Mouse (Mus musculus) cerebellum, adult 9-11 months (tissue): Measurements from ENCODE around the gene 2410004B18Rik.
"Not testable (repeated sequence)": the region's sequence is repeated elsewhere in the genome, so short reads cannot be mapped to it uniquely, and the experiment has no call there.

Experiments used
- DNase-seq: peaks from one replicate; pipeline ENCODE4 v3.0.0; 2022

Gene 2410004B18Rik

GRCm38 (mm10) chr3:145937505-145938404 lies at the start of gene 2410004B18Rik:
TSS of gene 2410004B18Rik (plus strand) at chr3:145938014.
- DNase-seq = peak; percentile 89

GRCm38 (mm10) chr3:145890346-145891132 lies 47.3 kb upstream of the 2410004B18Rik start:
- DNase-seq = peak; percentile 29

GRCm38 (mm10) chr3:145892451-145892850 lies 45.4 kb upstream of the 2410004B18Rik start:
- no peak for DNase-seq

GRCm38 (mm10) chr3:145894131-145894530 lies 43.7 kb upstream of the 2410004B18Rik start:
- no peak for DNase-seq

GRCm38 (mm10) chr3:145897749-145898148 lies 40.1 kb upstream of the 2410004B18Rik start:
- DNase-seq = no peak

GRCm38 (mm10) chr3:145899832-145900231 lies 38.0 kb upstream of the 2410004B18Rik start:
- no peak for DNase-seq

GRCm38 (mm10) chr3:145903530-145903929 lies 34.3 kb upstream of the 2410004B18Rik start:
- DNase-seq = no peak

GRCm38 (mm10) chr3:145904850-145905776 lies 32.7 kb upstream of the 2410004B18Rik start:
- no peak for DNase-seq

- DNase-seq = no peak
Measured at GRCm38 (mm10) chr3:145906582-145906981, 31.2 kb upstream of the 2410004B18Rik start.

- DNase-seq = no peak
Measured at GRCm38 (mm10) chr3:145912512-145912911, 25.3 kb upstream of the 2410004B18Rik start.

- DNase-seq = no peak
Measured at GRCm38 (mm10) chr3:145913263-145913662, 24.6 kb upstream of the 2410004B18Rik start.

GRCm38 (mm10) chr3:145913942-145914341 lies 23.9 kb upstream of the 2410004B18Rik start:
- not testable (repeated sequence) for DNase-seq

GRCm38 (mm10) chr3:145916374-145916773 lies 21.4 kb upstream of the 2410004B18Rik start:
- DNase-seq = no peak

GRCm38 (mm10) chr3:145916826-145917225 lies 21.0 kb upstream of the 2410004B18Rik start:
- no peak for DNase-seq

- DNase-seq = no peak
Measured at GRCm38 (mm10) chr3:145922019-145922854, 15.6 kb upstream of the 2410004B18Rik start, which contains the start of gene Bcl10. TSS of gene Bcl10 (plus strand) at chr3:145922804.

- DNase-seq = no peak
Measured at GRCm38 (mm10) chr3:145922971-145923370, 14.8 kb upstream of the 2410004B18Rik start.

- DNase-seq = peak; percentile 99
Measured at GRCm38 (mm10) chr3:145923874-145924577, 13.8 kb upstream of the 2410004B18Rik start.

GRCm38 (mm10) chr3:145924649-145925337 lies 13.0 kb upstream of the 2410004B18Rik start:
- DNase-seq = peak; percentile 79

GRCm38 (mm10) chr3:145925506-145925905 lies 12.3 kb upstream of the 2410004B18Rik start:
- no peak for DNase-seq
